Mouse (Mus musculus) effector memory CD4-positive, alpha-beta T cell, adult 5 months (primary cell): ENCODE measurements around the gene Gm28036. TPM values are rescaled to one million over a fixed set of nuclear protein-coding genes. Genes with fewer than 3 reads are reported as not detected.

Source experiments
- polyA plus RNA-seq: library from polyadenylated mRNA; unstranded; fragments of 100-300 nt; shearing (Covaris generic); gene quantifications from one replicate; pipeline ENCODE4 v1.2.1, GENCODE M21; 2017

Gm28036 gene
- 29.0 TPM for polyA plus RNA-seq

GRCm38 (mm10) chr2:156126992-156127391 lies at the start of gene Gm28036:
Gm28036 (minus strand) TSS chr2:156127092.

GRCm38 (mm10) chr2:156143953-156144724 lies 17.2 kb upstream of the Gm28036 start, which contains the start of the genes Romo1 and Nfs1:
Romo1 (plus strand) TSS chr2:156144039.
Nfs1 (minus strand) TSS chr2:156144186.

GRCm38 (mm10) chr2:156111358-156112079 lies 15.4 kb downstream of the Gm28036 start, which contains the start of the genes Cpne1 and Rbm12:
Cpne1 (minus strand) TSS chr2:156111965.
Rbm12 (minus strand) TSS chr2:156111978.

GRCm38 (mm10) chr2:156065099-156066041 lies 61.5 kb downstream of the Gm28036 start, which contains the start of gene Spag4:
Spag4 (plus strand) TSS chr2:156065175.

GRCm38 (mm10) chr2:156052816-156053215 lies 74.1 kb downstream of the Gm28036 start, which contains the start of gene Fer1l4:
Fer1l4 (minus strand) TSS chr2:156052947.

Other genes starting within 250 kb of the Gm28036 start
- 31.1 TPM for gene Uqcc1, start 196.8 kb downstream of the Gm28036 start, polyA plus RNA-seq
- gene Gm15557, start 186.4 kb downstream of the Gm28036 start, polyA plus RNA-seq = not detected
- gene Gdf5, start 181.7 kb downstream of the Gm28036 start, polyA plus RNA-seq = not detected
- gene Cep250, start 170.6 kb downstream of the Gm28036 start, polyA plus RNA-seq = 21.9 TPM
- 1.2 TPM for gene 6430550D23Rik, start 119.1 kb downstream of the Gm28036 start, polyA plus RNA-seq
- gene Ergic3, start 119.0 kb downstream of the Gm28036 start, polyA plus RNA-seq = 105 TPM
- gene Fer1l4, start 74.1 kb downstream of the Gm28036 start, polyA plus RNA-seq = not detected
- gene Spag4, start 61.9 kb downstream of the Gm28036 start, polyA plus RNA-seq = 4.3 TPM
- 60.0 TPM for gene Cpne1, start 15.1 kb downstream of the Gm28036 start, polyA plus RNA-seq
- gene Rbm12, start 15.1 kb downstream of the Gm28036 start, polyA plus RNA-seq = 52.0 TPM
- gene Romo1, start 16.9 kb upstream of the Gm28036 start, polyA plus RNA-seq = 128 TPM
- 33.4 TPM for gene Nfs1, start 17.1 kb upstream of the Gm28036 start, polyA plus RNA-seq
- 1,812 TPM for gene Rbm39, start 53.1 kb upstream of the Gm28036 start, polyA plus RNA-seq
- gene Phf20, start 69.4 kb upstream of the Gm28036 start, polyA plus RNA-seq = 63.6 TPM
- 5.3 TPM for gene Cnbd2, start 185.2 kb upstream of the Gm28036 start, polyA plus RNA-seq
- gene Scand1, start 185.6 kb upstream of the Gm28036 start, polyA plus RNA-seq = 74.1 TPM